In the genomic region with DNA sequence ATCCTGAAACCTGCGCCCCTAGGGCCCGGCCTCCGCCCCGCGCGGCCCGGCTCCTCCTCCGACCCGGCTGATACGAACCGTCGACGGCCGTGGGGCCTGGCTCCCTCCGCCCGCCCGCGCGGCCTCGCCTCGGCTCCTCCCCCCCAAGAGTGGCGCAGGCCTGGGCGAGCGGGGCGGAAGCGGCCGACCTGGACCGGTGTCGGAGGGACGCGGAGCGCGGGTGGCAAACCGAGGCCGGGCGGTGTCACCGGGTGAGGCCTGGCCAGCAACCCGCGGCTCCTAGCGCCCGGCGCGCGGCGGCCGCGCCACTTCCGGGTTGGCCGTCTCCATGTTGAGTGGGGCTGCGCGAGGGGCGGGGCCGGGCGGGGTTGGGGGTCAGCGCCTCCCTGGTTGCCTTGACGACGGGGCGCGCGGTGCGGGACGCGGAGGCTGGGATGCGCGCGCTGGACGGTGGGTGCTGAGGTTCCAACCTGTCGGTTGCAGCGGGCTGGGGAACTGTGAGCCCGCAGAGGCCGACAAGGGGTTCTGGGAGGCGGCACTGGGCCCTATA, we compare ENCODE assay signal across 8 mouse cellular contexts. TPM values are rescaled to one million over a fixed set of nuclear protein-coding genes. Genes with fewer than 3 reads are reported as not detected.
DNase-seq lines count a peak whose midpoint lies in the region; ATAC-seq and TF ChIP-seq lines count a peak whose summit lies in the region.

A gene (minus strand): TSS at position 333 of the 550 bp plus-strand sequence.

- H3K27me3 ChIP-seq in megakaryocyte, embryonic 14.5 days (replicated peaks), result no peaks in the 10 kb centered on the region

- H3K27ac ChIP-seq in cortical plate, adult 2 months (ENCODE audit: insufficient read depth, low read length), result peak within 1 kb of the TSS; percentile 93

- DNase-seq in adipocyte (ENCODE audit: low spot score), result peak; percentile 85
- DNase-seq in gastrocnemius, postnatal 10 days, result peak; percentile 86
- peak; percentile 46 to 77 for DNase-seq in left cerebral cortex, adult 9 months (ENCODE audit: low spot score in 2 of 2)
- DNase-seq in right cerebral cortex, adult 2 months (ENCODE audit: low spot score in 2 of 2), result peak; percentile 81 to 83
- DNase-seq in urinary bladder, postnatal 10 days (ENCODE audit: low spot score), result peak; percentile 36

- no peak for TF ChIP-seq CTCF in cortical plate, adult 2 months (IDR thresholded peaks at IDR 0.05; ENCODE audit: extremely low read depth, insufficient read depth, low read length)

- H3K9me3 ChIP-seq in megakaryocyte, embryonic 14.5 days, result no peaks in the 10 kb centered on the region

- peak within 1 kb of the TSS; percentile 98 for H3K4me3 ChIP-seq in cortical plate, adult 2 months (ENCODE audit: insufficient read depth, low read length)
- peak within 1 kb of the TSS; percentile 96 for H3K4me3 ChIP-seq in megakaryocyte, embryonic 14.5 days (replicated peaks)

- TF ChIP-seq POLR2A in cortical plate, adult 2 months (IDR thresholded peaks at IDR 0.05; ENCODE audit: extremely low read depth, insufficient read depth, low read length), result 0 out of 2 replicates have a peak, but pooled peaks have one; percentile 42

- peaks cover 7% of the 10 kb centered on the region for H3K4me1 ChIP-seq in cortical plate, adult 2 months (ENCODE audit: control insufficient read depth, insufficient read depth, low read length)
- peaks cover 11% of the 10 kb centered on the region; the same call in 1 of the 2 replicates for H3K4me1 ChIP-seq in megakaryocyte, embryonic 14.5 days

- peak; percentile 91 for ATAC-seq in inflammation-experienced regulatory T-cells, adult 6 months

- H3K36me3 ChIP-seq in megakaryocyte, embryonic 14.5 days (replicated peaks; ENCODE audit: low read length), result no peaks in the 10 kb centered on the region

RNA-seq across cellular contexts. Expression of the gene that starts here (rescaled TPM):
- polyA plus RNA-seq in cortical plate, adult 2 months (2012; rRNA removed), result 32.7 and 34.4 TPM in 2 replicates
- total RNA-seq in gastrocnemius, postnatal 10 days (2021), result 10 to 100 TPM; 12.2 to 15.7 TPM
- polyA plus RNA-seq in inflammation-experienced regulatory T-cells, adult 6 months (2017; shearing (Covaris generic)), result 1 to 10 TPM; 3.0 to 6.1 (median 4.5) TPM
- 0.30 TPM in 1 of 2 replicates, not detected in the other for polyA plus RNA-seq in megakaryocyte, embryonic 14.5 days (2012; ENCODE audit: insufficient read depth, low replicate concordance)

Comparison
In these comparisons a context has a peak if more than half of its experiments do, and no peak if none do; other contexts are left out.
1. Peak in every context shown above with its lines: DNase-seq, ATAC-seq, H3K4me3 ChIP-seq and H3K27ac ChIP-seq.
2. DNase-seq: peak in every context shown above with its lines; median percentile 86 in gastrocnemius, postnatal 10 days; 85 in adipocyte; 82 in right cerebral cortex, adult 2 months; 62 in left cerebral cortex, adult 9 months; 36 in urinary bladder, postnatal 10 days.